Mouse (Mus musculus) CD4-positive, CD25-positive, alpha-beta regulatory T cell, adult 4 months (primary cell): ENCODE results near the gene Gm11114. TPM values are rescaled to one million over a fixed set of nuclear protein-coding genes. Genes with fewer than 3 reads are reported as not detected.

Experiments used
- ATAC-seq: one replicate; pipeline ENCODE4 v1.8.0; 2017
- polyA plus RNA-seq, 2 experiments: library from polyadenylated mRNA; unstranded; fragments of 100-300 nt; shearing (Covaris generic); gene quantifications; one replicate each; pipeline ENCODE4 v1.2.1; 2017

Gm11114 gene
- polyA plus RNA-seq: not detected

GRCm38 (mm10) chr9:85312473-85312872, at the start of gene Gm11114:
TSS of gene Gm11114 (plus strand) at chr9:85312773.
- ATAC-seq: no peak

GRCm38 (mm10) chr9:85266847-85267246, 45.7 kb upstream of the Gm11114 start:
- no peak for ATAC-seq

GRCm38 (mm10) chr9:85274114-85274513, 38.5 kb upstream of the Gm11114 start:
- ATAC-seq: no peak

GRCm38 (mm10) chr9:85302849-85303248, 9.7 kb upstream of the Gm11114 start:
- no peak for ATAC-seq

- ATAC-seq: no peak
Measured at GRCm38 (mm10) chr9:85303378-85303777, 9.2 kb upstream of the Gm11114 start.

- ATAC-seq: no peak
Measured at GRCm38 (mm10) chr9:85316122-85316521, 3.5 kb downstream of the Gm11114 start.

GRCm38 (mm10) chr9:85320167-85320951, 7.8 kb downstream of the Gm11114 start:
- ATAC-seq: no peak

GRCm38 (mm10) chr9:85324158-85324875, 11.7 kb downstream of the Gm11114 start:
- ATAC-seq: no peak

GRCm38 (mm10) chr9:85325201-85325868, 12.8 kb downstream of the Gm11114 start:
- ATAC-seq: no peak

- peak; percentile 6 for ATAC-seq
Measured at GRCm38 (mm10) chr9:85326292-85327241, 14.0 kb downstream of the Gm11114 start.

- peak; percentile 79 for ATAC-seq
Measured at GRCm38 (mm10) chr9:85327242-85328211, 15.0 kb downstream of the Gm11114 start, which contains the start of gene Tent5a. TSS of gene Tent5a (minus strand) at chr9:85327348.

GRCm38 (mm10) chr9:85328259-85328658, 15.7 kb downstream of the Gm11114 start:
- ATAC-seq: peak; percentile 60

GRCm38 (mm10) chr9:85331521-85331920, 18.9 kb downstream of the Gm11114 start:
- ATAC-seq: no peak

GRCm38 (mm10) chr9:85336046-85336445, 23.5 kb downstream of the Gm11114 start:
- no peak for ATAC-seq

- peak; percentile 29 for ATAC-seq
Measured at GRCm38 (mm10) chr9:85340303-85340702, 27.7 kb downstream of the Gm11114 start.

- ATAC-seq: no peak
Measured at GRCm38 (mm10) chr9:85342892-85343785, 30.6 kb downstream of the Gm11114 start.

GRCm38 (mm10) chr9:85347823-85348523, 35.4 kb downstream of the Gm11114 start:
- ATAC-seq: no peak

GRCm38 (mm10) chr9:85355559-85355958, 43.0 kb downstream of the Gm11114 start:
- ATAC-seq: no peak
